Mouse (Mus musculus) forebrain, embryonic 14.5 days (tissue): Measurements from ENCODE around the gene Zw10. TPM values are rescaled to one million over a fixed set of nuclear protein-coding genes. Genes with fewer than 3 reads are reported as not detected.

ENCODE experiments used
- ATAC-seq: fragments of 200-750 bp; cut with Nextera tagmentation; 2 replicates; pipeline ENCODE4 v1.8.0; 2017; ENCODE audit warnings: mild to moderate bottlenecking, moderate library complexity
- DNase-seq: peaks from one replicate; pipeline ENCODE4 v3.0.0-alpha.2; 2015; ENCODE audit warnings: low spot score
- H3K27ac ChIP-seq: fragments of 300-500 bp; sonication (generic); 2 replicates; pipeline ENCODE4 v1.5.1; 2014; ENCODE audit warnings: low read depth, mild to moderate bottlenecking, control low read depth, low read length, moderate library complexity
- H3K27me3 ChIP-seq: fragments of 300-500 bp; sonication (generic); replicated peaks from 2 replicates; pipeline ENCODE4 v1.6.1; 2014; ENCODE audit warnings: low read length, control low read depth, mixed read lengths; ENCODE audit not compliant: control insufficient read depth, insufficient read depth
- H3K36me3 ChIP-seq: fragments of 300-500 bp; sonication (generic); 2 replicates; pipeline ENCODE4 v1.6.1; 2014; ENCODE audit warnings: low read length, control low read depth; ENCODE audit not compliant: control insufficient read depth, insufficient read depth
- H3K4me1 ChIP-seq: fragments of 300-500 bp; sonication (generic); 2 replicates; pipeline ENCODE4 v1.6.1; 2014; ENCODE audit warnings: antibody characterized with exemption, low read length, control low read depth; ENCODE audit not compliant: control insufficient read depth, insufficient read depth
- H3K4me2 ChIP-seq: fragments of 300-500 bp; sonication (generic); 2 replicates; pipeline ENCODE4 v1.6.1; 2014; ENCODE audit warnings: mild to moderate bottlenecking, control low read depth, low read length
- H3K4me3 ChIP-seq: fragments of 300-500 bp; sonication (generic); 2 replicates; pipeline ENCODE4 v1.5.1; 2014; ENCODE audit warnings: low read depth, low read length, control low read depth
- H3K9ac ChIP-seq: fragments of 300-500 bp; sonication (generic); 2 replicates; pipeline ENCODE4 v1.6.1; 2014; ENCODE audit warnings: mild to moderate bottlenecking, low read length, control low read depth, moderate library complexity
- H3K9me3 ChIP-seq: fragments of 300-500 bp; sonication (generic); replicated peaks from 2 replicates; pipeline ENCODE4 v1.6.1; 2016; ENCODE audit warnings: low read length, control low read depth, mixed read lengths; ENCODE audit not compliant: control insufficient read depth
- WGBS: fragments of 180-500 bp; shearing (Covaris S2); extraction: QIAGEN DNeasy Blood & Tissue Kit; methylation state at CpG from one replicate; pipeline ENCODE4 v1.1.7; 2014; 5-methylcytosine and 5-hydroxymethylcytosine counted together
- polyA plus RNA-seq: library from polyadenylated mRNA; unstranded; fragments of >200 nt; fragmentation: Nextera tagmentation; extraction: Ambion mirVana; gene quantifications from 2 replicates; pipeline ENCODE4 v1.2.1, GENCODE M21; 2014

Gene Zw10
- 31.7 and 33.0 TPM in 2 replicates for polyA plus RNA-seq

- DNase-seq (peak; percentile 99), ATAC-seq (peak; percentile 99)
- Histone ChIP-seq H3K27me3 (no peaks in the 10 kb centered on the region), H3K27ac (peak within 1 kb of the TSS; percentile 52; the same call in 1 of the 2 replicates), H3K4me1 (0 out of 2 replicates have a peak, but pooled peaks cover 2% of the 10 kb centered on the region), H3K4me2 (peak within 1 kb of the TSS; percentile 68), H3K36me3 (peaks cover 14% of the 10 kb centered on the region), H3K9ac (peak within 1 kb of the TSS; percentile 85), H3K4me3 (peak within 1 kb of the TSS; percentile 84), H3K9me3 (no peaks in the 10 kb centered on the region)
- WGBS: under 1% methylated on average over 53 of the region's 53 CpGs
Observed at GRCm38 (mm10) chr9:49055333-49056205, at the start of gene Zw10. Gene Zw10, plus strand, starts transcription at chr9:49055613.

- Histone ChIP-seq H3K9me3 (no peaks in the 10 kb centered on the region), H3K4me3 (no peak overlapping the region), H3K36me3 (peaks cover 75% of the 10 kb centered on the region), H3K4me2 (no peak overlapping the region), H3K4me1 (no peaks in the 10 kb centered on the region), H3K9ac (no peak overlapping the region), H3K27me3 (no peaks in the 10 kb centered on the region), H3K27ac (no peak overlapping the region)
- ATAC-seq (no peak), DNase-seq (no peak)
- WGBS: 90% methylated on average over 7 of the region's 7 CpGs
Observed at GRCm38 (mm10) chr9:49015824-49016223, 39.6 kb upstream of the Zw10 start.

GRCm38 (mm10) chr9:49021289-49021688 is 34.1 kb upstream of the Zw10 start:
- ATAC-seq (no peak), DNase-seq (no peak)
- H3K27ac ChIP-seq: no peak overlapping the region
- H3K4me2 ChIP-seq: no peak overlapping the region
- no peaks in the 10 kb centered on the region for H3K9me3 ChIP-seq
- no peak overlapping the region for H3K9ac ChIP-seq
- WGBS: 93% methylated on average over 5 of the region's 5 CpGs
- H3K4me3 ChIP-seq: no peak overlapping the region
- H3K4me1 ChIP-seq: no peaks in the 10 kb centered on the region
- no peaks in the 10 kb centered on the region for H3K27me3 ChIP-seq
- H3K36me3 ChIP-seq: peaks cover 39% of the 10 kb centered on the region

GRCm38 (mm10) chr9:49023956-49024355 is 31.5 kb upstream of the Zw10 start:
- Histone ChIP-seq H3K4me1 (no peaks in the 10 kb centered on the region), H3K4me2 (no peak overlapping the region), H3K27ac (no peak overlapping the region), H3K36me3 (peaks cover 45% of the 10 kb centered on the region), H3K9me3 (no peaks in the 10 kb centered on the region), H3K27me3 (no peaks in the 10 kb centered on the region), H3K4me3 (no peak overlapping the region), H3K9ac (no peak overlapping the region)
- ATAC-seq (no peak), DNase-seq (no peak)
- WGBS: 84% methylated on average over 5 of the region's 5 CpGs

- Histone ChIP-seq H3K27ac (no peak overlapping the region), H3K9ac (no peak overlapping the region), H3K4me2 (no peak overlapping the region), H3K36me3 (peaks cover 50% of the 10 kb centered on the region), H3K27me3 (no peaks in the 10 kb centered on the region), H3K4me3 (no peak overlapping the region), H3K4me1 (no peaks in the 10 kb centered on the region), H3K9me3 (no peaks in the 10 kb centered on the region)
- whole genome bisulfite sequencing: 92% methylated on average over 2 of the region's 2 CpGs
- ATAC-seq (no peak), DNase-seq (no peak)
Observed at GRCm38 (mm10) chr9:49024529-49024928, 30.9 kb upstream of the Zw10 start.

- Histone ChIP-seq H3K27ac (no peak overlapping the region), H3K9ac (no peak overlapping the region), H3K4me1 (no peaks in the 10 kb centered on the region), H3K27me3 (no peaks in the 10 kb centered on the region), H3K4me2 (no peak overlapping the region), H3K4me3 (no peak overlapping the region), H3K36me3 (peaks cover 81% of the 10 kb centered on the region), H3K9me3 (no peaks in the 10 kb centered on the region)
- ATAC-seq (no peak), DNase-seq (no peak)
- 95% methylated on average over 4 of the region's 4 CpGs for WGBS
Observed at GRCm38 (mm10) chr9:49034764-49035163, 20.6 kb upstream of the Zw10 start.

GRCm38 (mm10) chr9:49050901-49051300 is 4.5 kb upstream of the Zw10 start:
- DNase-seq: no peak
- Histone ChIP-seq H3K4me1 (no peaks in the 10 kb centered on the region), H3K9me3 (no peaks in the 10 kb centered on the region)

GRCm38 (mm10) chr9:49051349-49051748 is 4.1 kb upstream of the Zw10 start:
- 12% methylated on average over 5 of the region's 5 CpGs for WGBS
- Histone ChIP-seq H3K27me3 (no peaks in the 10 kb centered on the region), H3K4me2 (no peak overlapping the region), H3K27ac (no peak overlapping the region), H3K9me3 (no peaks in the 10 kb centered on the region), H3K36me3 (no peaks in the 10 kb centered on the region), H3K4me1 (no peaks in the 10 kb centered on the region), H3K4me3 (no peak overlapping the region), H3K9ac (no peak overlapping the region)
- ATAC-seq: no peak
- DNase-seq: peak; percentile 83

More at GRCm38 (mm10) chr9:49050901-49051300, 4.5 kb upstream of the Zw10 start:
- Histone ChIP-seq H3K4me2 (no peak overlapping the region), H3K27ac (no peak overlapping the region), H3K27me3 (no peaks in the 10 kb centered on the region), H3K36me3 (no peaks in the 10 kb centered on the region), H3K9ac (no peak overlapping the region), H3K4me3 (no peak overlapping the region)
- 78% methylated on average over 5 of the region's 5 CpGs for WGBS
- ATAC-seq: no peak

- Histone ChIP-seq H3K36me3 (peaks cover 9% of the 10 kb centered on the region), H3K27ac (no peak overlapping the region), H3K4me1 (0 out of 2 replicates have a peak, but pooled peaks cover 2% of the 10 kb centered on the region), H3K9me3 (no peaks in the 10 kb centered on the region), H3K4me3 (no peak overlapping the region), H3K4me2 (no peak overlapping the region), H3K27me3 (no peaks in the 10 kb centered on the region), H3K9ac (no peak overlapping the region)
- WGBS: 88% methylated on average over 3 of the region's 3 CpGs
- DNase-seq (no peak), ATAC-seq (no peak)
Observed at GRCm38 (mm10) chr9:49054028-49054427, 1.4 kb upstream of the Zw10 start.
